Mouse (Mus musculus) heart, adult 11 months (tissue): ENCODE data around the gene Lmna.

Experiments
- DNase-seq: peaks from one replicate; pipeline ENCODE4 v3.0.0; 2022

The Lmna gene

DNA sequence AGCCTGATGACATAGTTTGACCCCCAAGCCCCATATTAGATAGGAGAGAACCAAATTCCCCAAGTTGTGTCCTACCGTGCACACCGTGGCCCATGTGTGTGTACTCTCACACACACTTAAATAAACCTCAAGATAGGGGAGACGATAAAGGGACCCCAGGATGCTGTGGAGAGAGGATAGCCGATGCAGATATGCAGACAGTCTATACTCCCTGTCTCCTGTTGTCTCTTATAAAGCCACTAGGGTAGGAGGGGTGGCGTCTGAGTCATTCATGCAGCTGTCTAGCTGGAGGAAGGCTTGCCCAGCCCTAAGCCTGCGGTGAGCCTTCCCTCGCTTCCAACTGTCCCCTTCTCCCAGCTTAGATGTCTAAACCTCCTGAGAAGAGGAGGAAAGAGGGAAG lies 9.7 kb downstream of the Lmna start:
- peak; percentile 90 for DNase-seq

DNA sequence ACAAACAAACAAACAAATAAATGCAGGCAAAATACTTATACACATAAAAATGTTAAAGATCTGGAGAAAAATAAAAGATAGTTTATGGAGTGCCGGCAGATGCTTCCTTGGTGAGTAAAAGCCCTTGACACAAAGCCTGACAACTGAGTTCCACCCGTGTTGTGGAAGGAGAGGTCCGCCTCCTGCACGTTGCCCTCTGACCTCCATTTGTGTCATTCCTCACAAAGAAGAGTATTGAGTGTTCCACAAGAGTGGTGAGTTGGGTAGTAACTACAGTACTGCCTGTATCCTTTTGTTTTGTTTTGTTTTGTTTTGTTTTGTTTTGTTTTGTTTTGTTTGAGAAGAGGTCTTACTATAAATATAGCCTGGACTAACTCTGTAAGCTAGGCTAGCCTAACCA lies 10.2 kb downstream of the Lmna start:
- DNase-seq, result no peak

DNA sequence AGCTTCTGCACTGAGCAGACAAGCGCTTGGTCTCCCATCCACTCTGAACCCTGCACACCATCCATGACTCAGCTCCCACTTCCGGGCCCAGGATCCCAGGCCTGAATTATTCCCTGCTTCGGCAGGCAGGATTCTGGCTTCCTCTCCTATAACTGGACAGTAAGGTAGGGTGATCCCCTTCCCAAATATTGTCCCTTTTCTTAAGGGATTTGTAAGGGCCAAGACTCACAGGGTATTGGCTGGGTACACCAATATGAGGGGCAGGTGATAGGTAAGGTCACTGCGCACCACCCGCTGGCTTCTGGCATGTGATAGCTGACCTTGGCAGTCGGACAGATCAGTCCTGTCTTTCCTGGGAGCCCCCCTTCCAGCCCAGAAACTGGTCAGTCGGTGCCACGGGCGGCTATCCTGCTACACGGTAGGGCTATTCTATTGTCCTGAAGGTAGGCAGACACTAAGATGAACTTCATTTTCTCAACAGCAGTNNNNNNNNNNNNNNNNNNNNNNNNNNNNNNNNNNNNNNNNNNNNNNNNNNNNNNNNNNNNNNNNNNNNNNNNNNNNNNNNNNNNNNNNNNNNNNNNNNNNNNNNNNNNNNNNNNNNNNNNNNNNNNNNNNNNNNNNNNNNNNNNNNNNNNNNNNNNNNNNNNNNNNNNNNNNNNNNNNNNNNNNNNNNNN lies 13.9 kb downstream of the Lmna start:
- DNase-seq, result peak; percentile 96

DNA sequence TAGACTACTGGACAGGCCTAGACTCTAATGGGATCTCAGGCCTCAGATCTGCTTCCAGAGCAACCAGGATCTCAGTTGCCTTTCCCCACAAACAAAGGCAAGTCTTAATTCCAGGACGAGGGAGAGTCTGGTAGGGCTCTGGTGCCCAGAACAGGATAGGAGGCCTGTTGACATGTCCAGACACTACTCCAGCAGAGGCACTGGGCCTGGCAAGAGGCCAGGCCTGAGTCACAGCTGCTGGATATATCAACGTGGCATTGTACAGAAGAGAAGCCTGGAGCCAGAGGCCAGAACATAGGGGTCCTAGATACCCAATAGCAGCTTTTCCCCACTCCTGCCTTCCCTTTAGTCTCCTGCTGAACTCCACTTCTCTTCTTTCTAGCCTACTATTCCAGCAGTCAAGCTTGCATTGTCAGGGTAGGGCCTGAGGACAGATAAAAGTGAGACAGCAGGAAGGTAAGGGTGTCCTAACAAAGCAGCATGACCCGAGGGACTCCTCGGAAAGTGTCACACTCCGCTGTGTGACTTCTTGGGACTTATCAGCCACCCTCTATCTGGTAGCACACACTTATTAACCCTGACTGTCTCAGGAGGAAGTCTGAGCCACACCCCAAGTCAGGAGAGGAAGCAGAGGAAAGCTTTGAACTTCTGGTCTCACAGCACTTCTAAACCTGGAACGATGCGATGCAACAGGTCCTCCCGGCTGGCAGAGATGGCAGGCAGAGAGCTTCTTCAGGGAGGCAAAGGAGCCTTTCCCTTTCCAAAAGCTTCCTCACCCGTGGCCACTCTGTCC lies 14.7 kb downstream of the Lmna start:
- DNase-seq, result peak; percentile 98

DNA sequence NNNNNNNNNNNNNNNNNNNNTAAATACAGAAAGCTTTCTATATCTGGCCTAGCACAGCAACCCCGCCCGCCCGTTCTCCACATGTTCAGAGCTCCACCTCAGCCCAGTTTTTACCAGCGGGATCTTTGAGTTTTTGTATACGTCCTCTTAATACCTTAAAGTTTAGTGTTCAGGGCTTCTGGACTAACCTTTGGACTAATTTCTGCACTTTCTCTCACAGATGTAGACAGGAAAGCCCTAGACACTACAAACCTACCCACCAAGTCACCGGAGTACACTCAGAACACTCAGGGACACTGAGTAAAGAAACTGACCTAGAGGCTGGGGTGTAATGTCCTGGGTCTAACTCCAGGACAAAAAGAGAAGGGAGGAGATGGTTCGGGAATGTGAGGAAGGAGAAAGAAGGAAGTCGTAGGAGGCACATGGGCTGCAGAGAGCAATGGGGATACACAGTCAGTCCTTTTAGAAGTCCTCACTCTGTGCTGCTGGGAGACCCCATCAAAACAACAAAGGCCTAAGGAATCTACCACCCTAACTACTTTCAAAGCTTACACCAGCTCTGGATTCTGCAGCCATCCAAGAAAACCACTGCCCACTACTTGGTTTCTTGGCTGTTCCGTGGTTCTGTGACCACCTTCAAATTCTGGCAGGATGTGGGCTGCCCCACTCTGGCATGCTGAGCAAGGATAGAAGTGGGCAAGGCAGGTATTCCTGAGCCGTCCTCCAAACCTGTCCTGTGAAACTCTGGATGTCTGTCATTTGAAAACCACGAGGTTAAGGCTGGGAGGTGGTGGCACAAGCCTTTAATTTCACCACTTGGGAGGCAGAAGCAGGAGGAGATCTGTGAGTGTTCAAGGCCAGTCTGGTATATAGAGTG lies 15.8 kb downstream of the Lmna start:
- DNase-seq, result peak; percentile 90

DNA sequence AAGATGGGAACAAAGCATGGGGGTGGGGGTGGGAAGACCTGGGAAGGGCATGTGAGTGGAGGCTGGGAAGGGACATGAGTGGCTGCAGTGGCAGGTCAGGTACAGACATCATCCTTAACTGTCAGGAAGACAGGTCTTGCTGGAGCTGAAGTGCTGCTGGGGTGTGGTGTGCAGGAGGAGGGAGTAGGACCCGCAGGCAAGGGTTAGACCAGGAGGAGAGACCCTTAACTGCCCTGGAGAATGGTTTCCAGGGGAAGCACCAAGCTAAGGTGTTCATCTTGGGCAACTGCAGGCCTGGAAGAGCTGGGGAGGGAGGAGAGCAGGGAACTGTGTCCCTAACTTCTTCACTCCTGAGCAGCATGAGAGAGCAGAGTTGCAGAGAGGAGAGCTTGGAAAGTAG lies 22.4 kb downstream of the Lmna start:
- peak; percentile 87 for DNase-seq

DNA sequence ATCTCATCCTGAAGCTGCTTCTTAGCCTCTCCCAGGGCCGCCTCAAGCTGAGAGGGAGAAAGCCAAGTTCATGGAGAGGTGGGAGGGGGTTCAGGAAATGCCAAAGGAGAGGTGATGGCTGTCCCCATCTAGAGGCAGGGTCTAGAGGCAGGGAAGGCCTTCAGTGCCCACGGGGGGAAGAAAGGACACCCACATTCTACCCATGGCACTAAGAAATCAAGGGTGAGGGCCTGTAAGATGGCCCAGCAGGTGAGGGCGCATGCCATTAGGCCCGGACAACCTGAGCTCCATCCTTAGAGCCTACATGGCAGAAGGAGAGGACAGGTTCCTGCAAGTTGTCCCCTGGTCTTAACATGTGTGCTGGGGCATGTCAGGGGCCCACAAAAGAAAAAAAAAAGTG lies 22.9 kb downstream of the Lmna start:
- peak; percentile 91 for DNase-seq

DNA sequence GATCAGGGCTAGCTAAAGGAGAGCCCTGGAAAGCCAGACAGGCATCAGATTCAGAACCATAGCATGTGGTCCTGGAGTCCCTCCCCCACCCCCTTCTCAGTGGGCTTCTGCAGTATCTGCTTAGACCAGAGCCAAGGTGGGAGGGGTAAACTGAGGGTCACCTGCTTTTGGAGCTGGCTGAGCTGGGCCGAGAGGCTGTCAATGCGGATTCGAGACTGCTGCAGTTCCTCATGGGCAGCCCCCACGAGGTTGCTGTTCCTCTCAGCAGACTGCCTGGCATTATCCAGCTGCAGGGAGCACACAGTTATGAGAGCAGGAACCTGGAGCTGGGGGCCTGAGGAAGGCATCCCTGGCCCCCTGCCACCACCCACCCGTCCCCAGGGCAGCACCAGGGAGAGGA lies 23.7 kb downstream of the Lmna start:
- DNase-seq, result peak; percentile 88

DNA sequence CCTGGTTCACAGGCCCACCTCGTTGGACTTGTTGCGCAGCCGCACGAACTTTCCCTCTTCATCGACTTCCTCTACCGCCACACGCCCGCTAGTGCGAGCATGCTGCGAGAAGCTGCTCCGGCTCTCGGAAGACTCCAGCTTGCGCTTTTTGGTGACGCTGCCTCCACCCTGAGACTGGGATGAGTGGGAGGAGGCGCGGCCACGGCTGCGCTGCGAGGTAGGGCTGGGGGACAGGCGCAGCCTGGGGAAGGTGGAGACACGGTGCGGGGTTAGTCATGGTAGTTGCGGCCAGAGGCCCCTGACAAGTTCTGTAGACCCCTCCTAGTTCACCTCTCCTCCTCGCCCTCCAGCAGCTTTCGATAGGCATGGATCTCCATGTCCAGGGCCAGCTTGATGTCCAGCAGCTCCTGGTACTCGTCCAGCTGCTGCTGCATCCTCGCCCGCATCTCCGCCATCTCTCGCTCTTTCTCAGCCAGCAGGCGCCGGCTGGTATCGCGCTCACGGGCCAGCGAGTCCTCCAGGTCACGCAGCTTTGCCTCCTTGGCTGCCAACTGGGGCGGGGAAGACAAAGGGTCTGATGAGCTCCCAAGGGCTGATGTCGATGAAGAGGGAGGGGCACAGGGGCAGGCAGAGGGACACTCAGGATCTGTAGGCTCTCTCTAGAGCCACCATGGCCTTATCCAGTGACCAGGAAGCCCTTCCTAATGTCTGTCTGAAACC lies 25.0 kb downstream of the Lmna start:
- peak; percentile 90 for DNase-seq

DNA sequence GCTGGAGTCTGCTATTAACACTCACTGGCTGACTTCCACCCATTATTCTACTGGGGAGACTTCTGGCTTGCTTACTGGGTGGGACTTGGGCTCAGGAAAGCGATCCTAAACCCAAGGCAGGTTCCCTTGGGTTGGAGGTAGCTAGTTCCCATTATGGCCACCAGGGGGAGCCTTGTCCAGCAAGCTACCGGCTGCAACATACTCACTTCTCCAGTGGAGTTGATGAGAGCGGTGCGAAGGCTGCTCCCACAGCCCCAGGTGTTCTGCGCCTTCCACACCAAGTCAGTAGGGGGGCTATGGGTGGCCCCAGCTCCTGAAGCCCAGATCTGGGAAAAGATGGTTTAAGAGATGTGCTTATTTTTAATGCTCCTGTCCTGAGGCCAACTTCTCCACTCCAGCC lies 26.1 kb downstream of the Lmna start:
- peak; percentile 96 for DNase-seq

DNA sequence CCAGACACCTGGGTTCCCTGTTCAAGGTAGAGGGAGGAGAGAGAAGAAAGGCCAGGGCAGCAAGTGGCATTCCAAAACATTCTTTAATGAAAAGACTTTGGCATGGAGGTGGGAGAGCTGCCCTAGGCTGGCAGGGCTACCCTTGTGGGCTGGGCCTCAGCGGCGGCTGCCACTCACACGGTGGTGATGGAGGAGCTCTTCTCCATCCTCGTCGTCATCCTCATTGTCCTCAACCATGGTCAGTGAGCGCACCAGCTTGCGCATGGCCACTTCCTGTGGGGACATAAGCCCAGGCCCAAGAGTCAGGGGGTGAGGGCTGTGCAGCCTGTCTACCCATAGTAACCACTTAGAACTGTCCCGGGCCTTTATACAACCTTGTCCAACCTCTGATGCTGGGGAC lies 26.6 kb downstream of the Lmna start:
- DNase-seq, result peak; percentile 92

DNA sequence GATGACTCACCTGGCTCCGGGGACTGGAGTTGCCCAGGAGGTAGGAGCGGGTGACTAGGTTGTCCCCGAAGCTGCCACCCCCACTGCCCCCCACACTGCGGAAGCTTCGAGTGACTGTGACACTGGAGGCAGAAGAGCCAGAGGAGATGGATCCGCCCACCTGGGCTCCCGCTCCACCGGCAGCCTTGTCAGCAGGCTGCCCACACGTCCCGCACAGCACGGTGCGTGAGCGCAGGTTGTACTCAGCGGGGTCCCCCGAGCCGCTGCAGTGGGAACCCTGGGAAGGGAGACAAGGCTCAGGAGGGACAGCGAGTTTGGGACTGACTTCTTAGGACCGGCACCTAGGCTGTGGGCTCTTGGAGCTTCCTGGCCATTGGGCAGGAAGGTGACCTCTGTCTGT lies 27.4 kb downstream of the Lmna start:
- DNase-seq, result peak; percentile 93

DNA sequence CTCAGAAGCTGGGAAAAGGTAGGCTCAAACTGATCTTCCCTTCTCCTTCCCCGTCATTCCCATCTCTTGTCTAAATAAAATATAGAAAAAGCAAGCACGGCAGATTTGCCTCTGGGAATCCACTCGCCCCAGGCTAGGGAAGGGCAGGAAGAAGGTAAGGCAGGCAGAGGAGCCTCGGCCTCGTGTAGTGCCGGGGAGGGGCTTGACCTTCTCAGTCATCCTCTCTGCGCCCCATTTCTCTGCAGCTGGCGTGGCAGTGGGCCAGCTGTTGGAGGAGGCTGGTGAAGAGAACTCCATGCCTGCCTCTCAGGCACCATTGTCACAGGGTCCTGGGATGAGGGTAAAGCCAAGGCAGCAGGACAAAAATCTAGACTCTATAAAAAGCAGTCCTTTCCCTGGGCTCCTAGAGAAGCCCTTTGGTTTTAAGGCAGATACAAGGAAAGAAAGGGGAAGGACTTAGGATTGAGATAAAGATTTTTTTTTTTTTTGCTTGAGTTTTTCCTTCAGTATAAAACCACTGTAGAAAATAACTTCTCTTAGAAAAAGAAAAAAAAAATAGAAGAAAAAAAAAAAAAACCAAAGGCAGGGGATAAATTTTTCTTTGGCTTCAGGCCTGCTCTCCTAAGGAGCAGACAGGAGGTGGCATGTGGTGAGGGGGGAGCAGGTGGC lies 28.2 kb downstream of the Lmna start:
- peak; percentile 86 for DNase-seq

DNA sequence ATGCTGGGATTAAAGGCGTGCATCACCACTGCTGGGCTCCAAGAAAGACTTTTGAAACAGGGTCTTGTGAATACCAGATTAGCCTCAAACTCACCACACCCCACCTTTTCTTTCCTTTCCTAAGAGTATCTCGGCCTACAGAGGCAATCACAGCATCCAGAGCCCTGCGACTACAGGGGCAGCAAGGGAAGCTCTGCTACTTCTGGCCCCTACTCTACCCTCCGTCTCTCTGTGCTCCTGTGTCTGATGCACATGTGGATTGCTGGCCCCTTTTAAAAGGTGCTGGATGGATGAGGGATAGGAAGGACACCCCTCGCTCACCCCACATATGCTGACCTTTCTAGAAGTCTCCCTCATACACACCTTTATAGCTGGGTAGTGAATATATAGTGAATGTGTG lies 29.1 kb downstream of the Lmna start:
- DNase-seq, result peak; percentile 85

DNA sequence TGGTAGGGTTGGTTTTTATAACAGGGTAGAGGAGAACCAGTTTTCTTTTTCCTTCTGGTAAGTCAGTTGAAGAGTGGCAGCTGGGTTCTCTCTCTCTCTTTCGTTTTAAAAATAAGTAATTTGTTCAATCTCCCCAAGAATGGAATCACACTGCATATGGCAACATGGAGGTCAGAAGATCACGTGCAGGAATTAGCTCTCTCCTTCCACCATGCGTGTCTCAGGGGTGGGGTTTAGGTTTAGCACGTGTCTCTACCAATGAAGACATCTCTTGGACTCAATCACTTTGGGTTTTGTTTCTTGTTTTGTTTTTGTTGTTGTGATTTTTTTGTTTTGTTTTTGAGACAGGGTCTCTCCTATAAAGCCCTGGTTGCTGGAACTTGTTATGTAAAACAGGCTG lies 29.9 kb downstream of the Lmna start:
- no peak for DNase-seq

DNA sequence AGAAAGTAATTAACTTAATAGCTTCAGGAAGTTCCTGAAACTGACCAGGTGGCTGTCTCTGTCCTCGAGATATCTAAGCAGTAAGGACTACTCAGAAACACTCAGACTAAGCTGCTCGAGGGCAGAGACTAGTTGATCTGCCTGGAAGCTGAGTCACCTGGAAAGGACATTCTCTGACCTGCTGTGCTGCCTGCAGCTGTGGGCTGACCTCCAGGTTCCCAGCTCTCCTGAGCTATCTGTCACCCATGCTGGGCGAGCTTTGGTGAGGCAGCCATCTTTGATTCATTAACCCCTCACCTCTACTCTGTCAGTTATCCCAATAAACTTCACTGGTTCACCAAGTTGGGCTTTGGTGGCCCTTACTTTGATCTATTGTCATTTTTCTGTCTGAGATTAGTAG lies 30.6 kb downstream of the Lmna start:
- peak; percentile 87 for DNase-seq

DNA sequence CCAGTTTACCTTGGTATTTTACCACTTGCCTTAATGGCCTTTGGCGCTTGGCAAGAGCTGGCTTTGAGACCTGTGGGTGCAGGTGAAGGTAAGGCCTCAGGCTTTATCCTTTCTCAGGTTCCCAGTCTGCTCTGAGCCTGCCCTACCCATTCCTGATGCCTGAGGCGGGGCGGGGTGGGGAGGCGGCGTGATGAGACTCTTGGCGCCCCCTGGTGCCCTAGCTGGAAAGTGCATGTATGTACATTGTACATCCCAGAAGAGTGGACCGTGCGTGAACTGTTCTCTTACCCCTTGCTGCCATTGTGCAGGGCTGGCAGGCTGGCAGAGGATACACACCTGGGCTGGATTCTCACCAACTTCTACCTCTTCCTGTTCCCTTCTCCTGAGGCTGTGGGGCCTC lies 32.0 kb downstream of the Lmna start:
- DNase-seq, result peak; percentile 97

DNA sequence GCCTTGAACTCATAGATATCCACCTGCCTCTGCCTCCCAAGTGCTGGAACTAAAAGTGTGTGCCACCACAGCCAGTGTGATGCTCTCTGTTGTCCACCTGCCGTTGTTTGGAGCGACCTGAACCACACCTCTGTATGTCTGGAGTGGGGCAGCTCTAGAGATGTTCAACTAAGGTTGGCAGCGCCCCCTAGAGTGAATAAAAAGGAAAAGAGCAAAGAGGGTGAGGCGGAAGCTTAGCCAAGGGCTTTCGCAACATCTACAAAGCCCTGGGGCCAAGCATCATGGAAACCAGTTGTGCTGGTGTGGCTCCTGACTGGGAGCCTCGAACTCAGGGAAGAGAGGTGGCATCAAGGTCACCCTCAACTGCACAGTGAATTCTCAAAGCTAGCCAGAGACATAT lies 33.4 kb downstream of the Lmna start:
- DNase-seq, result no peak

DNA sequence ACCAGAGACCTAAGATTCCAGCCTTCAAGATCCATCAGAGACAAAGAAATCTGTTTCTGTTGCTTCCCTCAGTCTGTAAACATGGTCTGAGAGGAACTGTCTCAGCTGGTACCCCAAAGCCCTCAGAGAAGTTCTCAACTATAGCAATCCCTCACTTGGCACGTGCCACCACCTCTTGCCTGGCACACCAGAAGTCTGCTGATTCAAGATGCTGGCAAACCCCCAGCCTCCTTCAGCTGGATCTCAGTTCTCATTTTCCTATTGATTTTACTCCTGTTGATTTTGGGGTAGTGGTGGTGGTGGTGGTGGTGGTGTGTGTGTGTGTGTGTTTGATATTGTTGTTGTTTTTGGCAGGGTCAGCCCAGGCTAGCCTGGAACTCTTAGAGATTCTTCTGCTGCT lies 36.2 kb downstream of the Lmna start:
- DNase-seq, result peak; percentile 94

DNA sequence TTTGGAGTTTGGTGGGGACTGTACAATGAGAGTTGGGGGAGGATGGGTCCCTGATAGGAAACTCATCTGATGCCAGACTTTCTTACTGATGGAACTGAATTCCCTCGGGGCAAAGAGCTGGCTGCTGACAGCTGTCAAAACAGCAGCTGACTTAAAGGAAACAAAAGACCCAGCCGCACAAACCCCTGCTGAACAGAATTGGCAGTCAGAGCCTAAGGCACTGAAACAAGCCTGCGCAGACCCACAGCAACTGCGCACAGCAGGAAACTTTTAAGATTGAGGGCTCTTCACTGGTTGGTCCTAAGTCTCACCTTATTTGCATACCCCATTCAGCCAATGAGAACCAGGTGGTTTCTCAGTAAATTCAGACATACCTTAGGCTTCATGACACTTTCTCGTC lies 36.7 kb downstream of the Lmna start:
- DNase-seq, result peak; percentile 88

DNA sequence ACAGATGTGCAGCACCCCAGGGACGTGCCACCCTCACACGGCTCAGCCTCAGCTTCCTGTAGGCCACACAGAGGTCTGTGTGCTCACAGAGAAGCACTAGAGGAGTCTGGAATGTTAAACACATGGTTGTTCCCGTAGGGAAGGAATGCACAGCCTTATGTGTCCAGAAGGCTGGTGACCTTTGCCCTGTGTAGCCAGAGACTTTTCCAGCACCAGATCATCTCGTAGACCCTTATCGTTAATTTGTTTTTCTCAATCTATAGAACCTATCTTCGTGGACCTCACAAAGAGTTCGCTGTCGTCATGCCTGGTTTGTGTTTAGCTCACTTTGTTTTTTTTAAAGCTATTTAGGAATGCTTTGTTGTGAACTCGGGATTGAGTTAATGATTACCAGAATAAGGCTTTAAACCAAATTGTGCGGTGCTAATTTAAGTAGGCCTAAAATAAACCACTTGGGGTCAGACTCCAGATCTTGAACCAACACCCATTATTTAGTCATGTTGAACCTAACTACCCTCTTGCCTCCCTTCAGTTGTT lies 38.7 kb downstream of the Lmna start:
- DNase-seq, result no peak

DNA sequence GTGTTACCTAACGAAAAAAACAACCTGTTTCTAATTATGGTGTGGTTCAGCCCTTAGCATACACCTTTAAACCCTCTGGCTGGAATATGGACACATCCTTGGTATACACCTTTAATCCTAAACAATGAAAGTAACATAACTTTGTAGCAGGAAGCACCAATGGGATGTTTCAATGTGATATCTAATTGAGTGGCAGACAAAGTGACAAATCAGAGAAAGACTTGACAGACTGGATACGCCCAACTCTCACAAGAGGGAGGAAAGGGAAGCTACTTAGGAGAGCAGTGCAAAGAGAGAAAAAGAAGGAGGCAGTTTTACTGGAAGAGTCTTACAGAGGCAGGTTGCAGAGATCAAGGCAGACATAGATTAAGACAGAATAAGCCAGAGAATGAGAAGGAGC lies 40.3 kb downstream of the Lmna start:
- no peak for DNase-seq
